Mouse (Mus musculus) neural tube, embryonic 11.5 days (tissue): ENCODE measurements at regions not wholly inside any gene's neighbourhood (a gene's known extent, or its start where the extent isn't known, plus 50 kb on each side); places are given as distances from the start of the nearest gene placed in this dataset.

Experiments used
- ATAC-seq: fragments of 200-750 bp; cut with Nextera tagmentation; 2 replicates; pipeline ENCODE4 v1.8.0; 2017; ENCODE audit warnings: moderate number of reproducible peaks, mild to moderate bottlenecking, moderate TSS enrichment, moderate library complexity; ENCODE audit not compliant: insufficient read depth, low FRiP score, low TSS enrichment
- DNase-seq: peaks from one replicate; pipeline ENCODE4 v3.0.0-alpha.2; 2015; ENCODE audit warnings: low spot score
- H3K27ac ChIP-seq: fragments of 300-500 bp; sonication (generic); 2 replicates; pipeline ENCODE4 v1.5.1; 2014; ENCODE audit warnings: low read depth, mild to moderate bottlenecking, low read length
- H3K27me3 ChIP-seq: fragments of 300-500 bp; sonication (generic); 2 replicates; pipeline ENCODE4 v1.6.1; 2014; ENCODE audit warnings: mild to moderate bottlenecking, low read length, mixed read lengths; ENCODE audit not compliant: control insufficient read depth, insufficient read depth
- H3K36me3 ChIP-seq: fragments of 300-500 bp; sonication (generic); 2 replicates; pipeline ENCODE4 v1.6.1; 2014; ENCODE audit warnings: mild to moderate bottlenecking, low read length, moderate library complexity, mixed read lengths; ENCODE audit not compliant: control insufficient read depth, insufficient read depth
- H3K4me1 ChIP-seq: fragments of 300-500 bp; sonication (generic); 2 replicates; pipeline ENCODE4 v1.6.1; 2014; ENCODE audit warnings: low read length, mixed read lengths; ENCODE audit not compliant: control insufficient read depth, insufficient read depth
- H3K4me2 ChIP-seq: fragments of 300-500 bp; sonication (generic); 2 replicates; pipeline ENCODE4 v1.6.1; 2014; ENCODE audit warnings: low read depth, mild to moderate bottlenecking, moderate library complexity
- H3K4me3 ChIP-seq: fragments of 300-500 bp; sonication (generic); 2 replicates; pipeline ENCODE4 v1.5.1; 2014; ENCODE audit warnings: low read depth, low read length
- H3K9ac ChIP-seq: fragments of 300-500 bp; sonication (generic); 2 replicates; pipeline ENCODE4 v1.6.1; 2014; ENCODE audit warnings: mild to moderate bottlenecking, low read length
- H3K9me3 ChIP-seq: fragments of 300-500 bp; sonication (generic); 2 replicates; pipeline ENCODE4 v1.6.1; 2016; ENCODE audit warnings: low read length; ENCODE audit not compliant: control insufficient read depth
- WGBS: fragments of 180-500 bp; shearing (Covaris S2); extraction: QIAGEN DNeasy Blood & Tissue Kit; methylation state at CpG from one replicate; pipeline ENCODE4 v1.1.7; 2014; 5-methylcytosine and 5-hydroxymethylcytosine counted together

DNA sequence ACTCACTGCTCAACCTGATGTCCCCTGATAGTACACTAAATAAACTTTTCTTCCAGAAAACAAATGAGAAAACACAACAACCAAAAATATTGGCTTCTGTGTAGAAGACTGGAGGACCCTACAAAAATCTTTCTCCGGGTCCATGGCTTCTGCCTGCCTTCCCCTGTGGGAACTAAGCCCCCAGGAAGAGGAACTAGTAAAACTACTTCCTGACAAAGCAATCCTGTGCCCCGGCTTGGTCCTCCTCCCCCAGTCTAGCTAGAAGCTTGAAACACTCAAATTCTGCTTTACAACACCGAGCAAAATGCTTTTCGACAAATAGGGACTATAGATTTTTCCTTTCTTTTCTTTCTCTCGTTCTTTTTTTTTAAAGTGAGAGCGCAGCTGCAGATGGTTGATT, 51.3 kb upstream of the Mki67 start:
- 82% methylated on average over 6 of the region's 6 CpGs for WGBS

DNA sequence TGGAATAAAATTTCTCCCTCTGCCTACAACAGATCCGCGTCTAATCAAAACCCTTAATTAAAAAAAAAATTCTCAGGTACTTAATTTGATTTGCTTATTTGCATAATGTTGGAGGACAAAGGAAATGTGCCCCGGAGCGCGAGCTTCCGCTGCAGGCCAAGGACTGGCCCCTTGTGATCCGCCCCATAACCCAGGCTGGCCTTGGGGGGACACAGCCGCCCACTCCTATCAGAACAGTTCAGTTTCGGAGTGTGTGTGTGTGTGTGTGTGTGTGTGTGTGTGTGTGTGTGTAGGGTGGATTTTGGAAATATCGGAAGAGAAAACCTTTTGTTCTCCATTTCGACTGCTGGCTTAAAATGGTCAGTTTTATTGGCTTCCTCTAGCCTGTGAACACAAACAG, 51.9 kb upstream of the Mki67 start:
- DNase-seq, result no peak
- WGBS, result 91% methylated on average over 11 of the region's 11 CpGs
- Histone ChIP-seq H3K9ac (no peak overlapping the region), H3K4me1 (no peaks in the 10 kb centered on the region), H3K27me3 (no peaks in the 10 kb centered on the region), H3K4me3 (no peak overlapping the region), H3K27ac (no peak overlapping the region), H3K36me3 (no peaks in the 10 kb centered on the region), H3K9me3 (no peaks in the 10 kb centered on the region), H3K4me2 (no peak overlapping the region)
- ATAC-seq, result no peak

More for the DNA sequence above, 51.3 kb upstream of the Mki67 start:
- H3K4me1 ChIP-seq, result no peaks in the 10 kb centered on the region
- H3K4me3 ChIP-seq, result no peak overlapping the region
- no peaks in the 10 kb centered on the region for H3K36me3 ChIP-seq
- no peak overlapping the region for H3K27ac ChIP-seq
- H3K4me2 ChIP-seq, result no peak overlapping the region
- no peak for ATAC-seq
- DNase-seq, result no peak
- H3K9ac ChIP-seq, result no peak overlapping the region
- no peaks in the 10 kb centered on the region for H3K27me3 ChIP-seq
- H3K9me3 ChIP-seq, result no peaks in the 10 kb centered on the region

- Histone ChIP-seq H3K4me2 (no peak overlapping the region), H3K9me3 (no peaks in the 10 kb centered on the region), H3K36me3 (no peaks in the 10 kb centered on the region), H3K4me3 (no peak overlapping the region), H3K4me1 (no peaks in the 10 kb centered on the region), H3K9ac (no peak overlapping the region), H3K27ac (no peak overlapping the region), H3K27me3 (no peaks in the 10 kb centered on the region)
- ATAC-seq (peak; percentile 50; the same call in 1 of the 2 replicates), DNase-seq (peak; percentile 82)
- WGBS, result 18% methylated on average over 3 of the region's 3 CpGs
These were observed 52.4 kb upstream of the Mki67 start for GRCm38 (mm10) chr7:135768592-135768991.

GRCm38 (mm10) chr7:135769082-135769673, 53.0 kb upstream of the Mki67 start:
- Histone ChIP-seq H3K4me1 (no peaks in the 10 kb centered on the region), H3K36me3 (no peaks in the 10 kb centered on the region), H3K27ac (no peak overlapping the region), H3K27me3 (no peaks in the 10 kb centered on the region), H3K4me2 (no peak overlapping the region), H3K9me3 (no peaks in the 10 kb centered on the region), H3K9ac (no peak overlapping the region), H3K4me3 (no peak overlapping the region)
- WGBS, result 65% methylated on average over 21 of the region's 21 CpGs
- ATAC-seq, result no peak
- DNase-seq, result no peak

DNA sequence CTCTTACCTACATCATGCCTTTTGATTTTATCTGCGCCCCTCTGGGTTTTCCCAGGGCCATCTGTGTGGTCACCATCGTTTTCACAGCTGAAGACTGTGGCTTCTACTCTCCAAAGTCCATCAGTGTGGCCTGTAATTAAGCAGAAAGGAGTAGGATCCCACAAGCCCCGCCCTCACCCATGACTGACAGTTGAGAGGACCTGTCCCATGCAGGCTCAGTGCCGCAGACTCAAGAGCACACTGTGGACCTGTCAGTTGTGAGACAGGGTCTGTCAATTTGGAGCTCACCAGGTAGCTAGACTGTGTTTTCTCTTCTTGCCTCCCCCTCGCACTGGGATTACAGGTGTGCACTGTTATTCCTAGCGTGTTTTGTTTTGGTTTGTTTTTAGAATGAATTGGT, 53.9 kb upstream of the Mki67 start:
- ATAC-seq (no peak), DNase-seq (no peak)
- no peak overlapping the region for H3K9ac ChIP-seq
- H3K9me3 ChIP-seq, result no peaks in the 10 kb centered on the region
- no peaks in the 10 kb centered on the region for H3K27me3 ChIP-seq
- H3K4me2 ChIP-seq, result no peak overlapping the region
- no peaks in the 10 kb centered on the region for H3K36me3 ChIP-seq
- no peak overlapping the region for H3K4me3 ChIP-seq
- WGBS, result 66% methylated on average over 6 of the region's 6 CpGs
- no peaks in the 10 kb centered on the region for H3K4me1 ChIP-seq
- H3K27ac ChIP-seq, result no peak overlapping the region

DNA sequence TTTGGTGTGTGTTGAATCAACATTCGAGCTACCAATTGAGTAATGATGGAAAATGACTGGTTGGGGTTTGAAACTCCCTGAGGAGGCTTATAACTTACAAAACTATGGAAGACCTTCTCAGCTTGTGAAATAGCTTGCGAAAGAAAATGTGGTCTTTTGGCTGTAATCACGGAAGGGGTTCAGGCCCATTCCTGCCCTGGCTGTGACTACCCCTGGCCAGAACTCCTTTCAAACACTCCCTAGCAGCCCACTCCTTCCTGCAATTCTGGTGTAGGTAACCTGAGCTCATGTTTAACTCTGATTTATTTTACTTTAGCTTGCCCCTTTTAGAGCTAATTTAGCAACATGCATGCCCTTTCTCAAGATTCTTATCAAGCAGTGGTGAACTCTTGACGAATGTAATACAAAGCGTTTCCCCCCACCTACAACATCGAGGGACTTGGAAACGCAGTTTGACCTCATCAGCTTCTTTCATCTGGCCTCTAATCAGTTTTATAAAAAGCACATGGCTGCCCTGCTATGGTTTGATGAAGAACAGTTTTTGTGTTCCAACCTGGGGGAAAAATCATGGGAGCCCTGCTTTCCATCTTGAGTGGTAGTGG, 59.8 kb upstream of the Mki67 start:
- no peaks in the 10 kb centered on the region for H3K4me1 ChIP-seq
- H3K9ac ChIP-seq, result no peak overlapping the region
- no peaks in the 10 kb centered on the region for H3K27me3 ChIP-seq
- no peak overlapping the region for H3K4me3 ChIP-seq
- 83% methylated on average over 7 of the region's 7 CpGs for WGBS
- ATAC-seq, result no peak
- H3K36me3 ChIP-seq, result no peaks in the 10 kb centered on the region
- no peak overlapping the region for H3K27ac ChIP-seq
- H3K9me3 ChIP-seq, result no peaks in the 10 kb centered on the region
- no peak overlapping the region for H3K4me2 ChIP-seq
- DNase-seq, result no peak

GRCm38 (mm10) chr7:135790167-135790566, 74.0 kb upstream of the Mki67 start:
- H3K4me3 ChIP-seq, result no peak overlapping the region
- DNase-seq (no peak), ATAC-seq (no peak)
- H3K4me2 ChIP-seq, result no peak overlapping the region
- no peaks in the 10 kb centered on the region for H3K27me3 ChIP-seq
- H3K27ac ChIP-seq, result no peak overlapping the region
- H3K36me3 ChIP-seq, result no peaks in the 10 kb centered on the region
- H3K9me3 ChIP-seq, result no peaks in the 10 kb centered on the region
- no peak overlapping the region for H3K9ac ChIP-seq
- no peaks in the 10 kb centered on the region for H3K4me1 ChIP-seq
- WGBS, result 88% methylated on average over 1 of the region's 1 CpGs

- DNase-seq, result peak; percentile 76
- Histone ChIP-seq H3K9me3 (no peaks in the 10 kb centered on the region), H3K4me2 (no peak overlapping the region), H3K27ac (no peak overlapping the region), H3K9ac (no peak overlapping the region), H3K27me3 (no peaks in the 10 kb centered on the region), H3K4me1 (no peaks in the 10 kb centered on the region), H3K36me3 (no peaks in the 10 kb centered on the region), H3K4me3 (no peak overlapping the region)
- 1% methylated on average over 3 of the region's 3 CpGs for WGBS
- ATAC-seq, result no peak
These were observed 74.8 kb upstream of the Mki67 start for GRCm38 (mm10) chr7:135790978-135791377.

DNA sequence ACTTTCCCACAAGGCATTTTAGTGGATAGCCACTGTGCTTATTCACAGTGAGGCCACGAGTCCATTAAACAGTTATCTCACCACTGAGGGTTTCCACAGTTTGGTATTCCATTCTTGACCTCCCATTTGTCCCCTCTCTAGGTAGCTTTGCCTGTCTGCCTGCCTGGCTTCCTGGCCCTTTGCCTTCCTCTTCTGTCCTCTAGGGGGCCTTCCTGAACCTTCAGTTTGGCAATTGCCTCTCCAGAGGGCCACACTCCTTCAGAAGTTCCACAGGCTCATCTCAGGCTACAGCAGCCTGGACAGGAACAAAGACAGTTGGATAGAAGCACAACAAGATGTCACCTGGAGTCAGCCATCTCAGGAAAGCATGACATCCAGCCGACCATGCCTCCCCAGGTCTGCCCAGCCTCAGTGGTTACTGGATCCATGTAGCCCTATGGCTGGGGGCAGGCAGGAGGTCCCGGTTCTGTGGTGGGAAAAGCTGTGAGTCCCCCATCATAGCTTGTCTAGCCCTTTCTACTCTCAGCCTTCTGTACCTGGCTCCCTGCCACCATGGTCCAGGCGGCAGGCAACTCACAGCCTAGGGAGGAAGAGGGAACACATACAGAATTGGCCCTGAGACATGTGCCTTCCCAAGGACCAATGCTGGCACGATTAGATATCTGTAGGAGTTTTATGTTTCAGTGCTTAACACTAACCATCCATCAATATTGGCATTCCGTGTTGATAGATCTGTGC, 76.0 kb upstream of the Mki67 start:
- Histone ChIP-seq H3K4me2 (no peak overlapping the region), H3K27me3 (no peaks in the 10 kb centered on the region), H3K27ac (no peak overlapping the region), H3K4me3 (no peak overlapping the region), H3K36me3 (no peaks in the 10 kb centered on the region), H3K9ac (no peak overlapping the region), H3K9me3 (no peaks in the 10 kb centered on the region), H3K4me1 (no peaks in the 10 kb centered on the region)
- no peak for DNase-seq
- no peak for ATAC-seq
- 79% methylated on average over 6 of the region's 6 CpGs for WGBS
